Mouse (Mus musculus) small intestine, adult 2 months (tissue): ENCODE data around the gene Hfe2. TPM values are rescaled to one million over a fixed set of nuclear protein-coding genes. Genes with fewer than 3 reads are reported as not detected.
A peak's percentile ranks its signal among the peaks of the same experiment; 100 is the strongest.
"Not testable (repeated sequence)": the region's sequence is repeated elsewhere in the genome, so short reads cannot be mapped to it uniquely, and the experiment has no call there.

Experiments used
- H3K27ac ChIP-seq: fragments of 200-500 bp; 2 replicates; pipeline ENCODE4 v1.5.1; 2012; ENCODE audit warnings: low read depth, low read length, control low read depth, inconsistent platforms; ENCODE audit not compliant: insufficient read depth
- H3K27me3 ChIP-seq: fragments of 200-500 bp; 2 replicates; pipeline ENCODE4 v1.6.1; 2012; ENCODE audit warnings: mild to moderate bottlenecking, moderate library complexity, low read length, inconsistent platforms; ENCODE audit not compliant: control insufficient read depth, insufficient read depth
- H3K36me3 ChIP-seq: fragments of 200-500 bp; 2 replicates; pipeline ENCODE4 v1.6.1; 2012; ENCODE audit warnings: mild to moderate bottlenecking, low read length, control low read depth, inconsistent platforms; ENCODE audit not compliant: control insufficient read depth, insufficient read depth
- H3K4me1 ChIP-seq: fragments of 200-500 bp; 2 replicates; pipeline ENCODE4 v1.6.1; 2012; ENCODE audit warnings: low read length, inconsistent platforms, mixed read lengths; ENCODE audit not compliant: control insufficient read depth, insufficient read depth, insufficient read length
- H3K4me3 ChIP-seq: fragments of 200-500 bp; 2 replicates; pipeline ENCODE4 v1.5.1; 2012; ENCODE audit warnings: low read depth, mild to moderate bottlenecking, control low read depth, inconsistent platforms, low read length, moderate library complexity
- CTCF ChIP-seq: fragments of 200-500 bp; IDR thresholded peaks from 2 replicates; pipeline ENCODE4 v1.5.1; 2012; ENCODE audit warnings: low read depth, mild to moderate bottlenecking, control low read depth, inconsistent platforms, low read length, moderate library complexity, mixed read lengths; ENCODE audit not compliant: insufficient replicate concordance, insufficient read length; ENCODE audit errors: extremely low read depth
- POLR2A ChIP-seq: fragments of 200-500 bp; IDR thresholded peaks from 2 replicates; pipeline ENCODE4 v1.6.1; 2012; ENCODE audit warnings: low read depth, mild to moderate bottlenecking, control low read depth, inconsistent platforms, low read length, moderate library complexity
- WGBS: fragments of 180-500 bp; shearing (Covaris S2); methylation state at CpG from one replicate; pipeline ENCODE4 v1.1.7; 2018; 5-methylcytosine and 5-hydroxymethylcytosine counted together
- polyA plus RNA-seq: library from polyadenylated mRNA; depleted of rRNA; stranded (reverse); fragments of >200 nt; gene quantifications from 2 replicates; pipeline ENCODE4 v1.2.3, GENCODE M21; 2012

Gene Hfe2
- polyA plus RNA-seq, 1 experiment = not detected

GRCm38 (mm10) chr3:96503946-96504345 lies 21.0 kb upstream of the Hfe2 start:
- H3K4me3 ChIP-seq = no peak overlapping the region
- no peaks in the 10 kb centered on the region for H3K4me1 ChIP-seq
- 61% methylated on average over 4 of the region's 4 CpGs for WGBS
- H3K27ac ChIP-seq = no peak overlapping the region
- H3K27me3 ChIP-seq = no peaks in the 10 kb centered on the region
- H3K36me3 ChIP-seq = no peaks in the 10 kb centered on the region
- no peak for TF ChIP-seq CTCF
- no peak for TF ChIP-seq POLR2A

- Histone ChIP-seq H3K4me3 (no peak overlapping the region), H3K27me3 (no peaks in the 10 kb centered on the region), H3K4me1 (no peaks in the 10 kb centered on the region), H3K36me3 (no peaks in the 10 kb centered on the region), H3K27ac (no peak overlapping the region)
- 88% methylated on average over 6 of the region's 6 CpGs for WGBS
- no peak for TF ChIP-seq POLR2A
- TF ChIP-seq CTCF = no peak
These were observed 20.0 kb upstream of the Hfe2 start for GRCm38 (mm10) chr3:96504931-96505330.

- Histone ChIP-seq H3K27me3 (no peaks in the 10 kb centered on the region), H3K4me3 (no peak overlapping the region), H3K27ac (no peak overlapping the region), H3K36me3 (no peaks in the 10 kb centered on the region), H3K4me1 (no peaks in the 10 kb centered on the region)
- TF ChIP-seq POLR2A (no peak), CTCF (no peak)
- WGBS = 90% methylated on average over 9 of the region's 9 CpGs
These were observed 18.4 kb upstream of the Hfe2 start for GRCm38 (mm10) chr3:96506396-96507047.

GRCm38 (mm10) chr3:96507966-96508365 lies 17.0 kb upstream of the Hfe2 start:
- H3K27ac ChIP-seq, H3K36me3 ChIP-seq, H3K27me3 ChIP-seq, H3K4me3 ChIP-seq, H3K4me1 ChIP-seq: not testable (repeated sequence)
- WGBS = 85% methylated on average over 8 of the region's 9 CpGs

- no peak overlapping the region for H3K27ac ChIP-seq
- TF ChIP-seq CTCF (no peak), POLR2A (no peak)
- 24% methylated on average over 5 of the region's 5 CpGs for WGBS
- H3K36me3 ChIP-seq = no peaks in the 10 kb centered on the region
- H3K27me3 ChIP-seq = no peaks in the 10 kb centered on the region
- H3K4me3 ChIP-seq = no peak overlapping the region
- H3K4me1 ChIP-seq = no peaks in the 10 kb centered on the region
These were observed 4.8 kb upstream of the Hfe2 start for GRCm38 (mm10) chr3:96520171-96520570.

GRCm38 (mm10) chr3:96522149-96522548 lies 2.8 kb upstream of the Hfe2 start:
- 48% methylated on average over 4 of the region's 4 CpGs for WGBS
- Histone ChIP-seq H3K4me3 (no peak overlapping the region), H3K36me3 (no peaks in the 10 kb centered on the region), H3K27ac (no peak overlapping the region), H3K4me1 (no peaks in the 10 kb centered on the region), H3K27me3 (peaks cover 12% of the 10 kb centered on the region)
- TF ChIP-seq CTCF = peak; percentile 24; the same call in 1 of the 2 replicates
- TF ChIP-seq POLR2A = no peak

GRCm38 (mm10) chr3:96524028-96524810 lies 753 bp upstream of the Hfe2 start:
- Histone ChIP-seq H3K27ac (no peak overlapping the region), H3K27me3 (peaks cover 21% of the 10 kb centered on the region), H3K36me3 (no peaks in the 10 kb centered on the region), H3K4me1 (no peaks in the 10 kb centered on the region; the same call in 1 of the 2 replicates), H3K4me3 (no peak overlapping the region)
- 81% methylated on average over 12 of the region's 12 CpGs for WGBS
- TF ChIP-seq POLR2A (no peak), CTCF (no peak)
